Mouse (Mus musculus) brown adipose tissue, adult 24 weeks (tissue): Measurements from ENCODE around the gene Zfhx3. TPM values are rescaled to one million over a fixed set of nuclear protein-coding genes. Genes with fewer than 3 reads are reported as not detected.

Experiments used
- H3K27ac ChIP-seq: fragments of 200-500 bp; replicated peaks from 2 replicates; pipeline ENCODE4 v1.5.1; 2012; ENCODE audit warnings: low read depth, mild to moderate bottlenecking, low read length
- H3K4me1 ChIP-seq: fragments of 200-500 bp; 2 replicates; pipeline ENCODE4 v1.6.1; 2012; ENCODE audit warnings: low read length, mixed read lengths; ENCODE audit not compliant: control insufficient read depth, insufficient read depth, insufficient read length
- H3K4me3 ChIP-seq: fragments of 200-500 bp; 2 replicates; pipeline ENCODE4 v1.5.1; 2012; ENCODE audit warnings: low read depth, mild to moderate bottlenecking, low read length, moderate library complexity; ENCODE audit not compliant: insufficient read depth
- polyA plus RNA-seq: library from polyadenylated mRNA; stranded (reverse); fragments of >200 nt; gene quantifications from 2 replicates; pipeline ENCODE4 v1.2.4, GENCODE M21; 2012; ENCODE audit not compliant: missing spikeins, insufficient read depth, insufficient read length

Gene Zfhx3
- polyA plus RNA-seq, 1 experiment: 5.2 TPM

GRCm38 (mm10) chr8:107972198-107972597 lies 29.8 kb downstream of the Zfhx3 start:
- H3K4me1 ChIP-seq: no peaks in the 10 kb centered on the region
- no peak overlapping the region for H3K27ac ChIP-seq
- no peak overlapping the region for H3K4me3 ChIP-seq

DNA sequence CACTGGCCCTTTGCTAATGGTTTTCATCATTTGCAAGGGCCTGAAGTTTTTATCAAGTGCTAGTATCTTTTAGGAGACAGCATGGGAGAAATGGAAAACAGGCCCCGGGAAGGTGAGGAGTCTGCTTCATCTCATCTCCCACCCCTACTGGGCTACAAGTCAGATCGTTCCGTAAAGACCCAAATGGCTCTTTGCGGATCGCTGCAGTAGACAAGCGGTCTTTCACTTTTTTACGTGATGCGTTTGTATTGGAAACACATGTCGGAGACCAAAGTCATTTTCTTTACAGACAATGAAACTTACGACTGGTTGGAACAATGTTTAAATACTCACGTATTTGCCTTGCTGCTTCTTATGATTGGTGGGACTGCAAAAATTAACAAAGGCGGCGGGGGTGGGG lies 32.0 kb downstream of the Zfhx3 start:
- no peak overlapping the region for H3K27ac ChIP-seq
- H3K4me1 ChIP-seq: no peaks in the 10 kb centered on the region
- H3K4me3 ChIP-seq: no peak overlapping the region

DNA sequence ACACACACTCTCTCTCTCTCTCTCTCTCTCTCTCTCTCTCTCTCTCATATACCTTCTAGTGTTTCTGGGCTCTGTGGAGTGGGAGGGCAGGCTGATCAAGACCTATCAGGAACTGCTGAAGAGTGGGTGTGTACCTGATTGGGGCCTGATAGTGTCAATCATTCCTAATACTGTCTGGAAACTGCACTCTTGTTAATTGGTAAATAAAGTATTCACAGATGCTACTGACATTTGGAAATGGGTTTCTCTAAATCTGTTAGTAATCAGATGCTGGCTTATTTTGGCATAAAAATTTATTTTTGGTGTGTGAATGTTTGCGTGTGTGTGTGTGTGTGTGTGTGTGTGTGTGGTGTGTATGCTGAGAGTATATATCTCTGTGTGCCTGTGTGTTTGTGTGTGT lies 35.8 kb downstream of the Zfhx3 start:
- H3K4me3 ChIP-seq: no peak overlapping the region
- no peaks in the 10 kb centered on the region for H3K4me1 ChIP-seq
- no peak overlapping the region for H3K27ac ChIP-seq

GRCm38 (mm10) chr8:107980618-107981017 lies 38.2 kb downstream of the Zfhx3 start:
- Histone ChIP-seq H3K4me1 (no peaks in the 10 kb centered on the region), H3K4me3 (no peak overlapping the region), H3K27ac (no peak overlapping the region)

- Histone ChIP-seq H3K4me3 (no peak overlapping the region), H3K27ac (no peak overlapping the region), H3K4me1 (no peaks in the 10 kb centered on the region)
Observed at GRCm38 (mm10) chr8:107986629-107987028, 44.2 kb downstream of the Zfhx3 start.

GRCm38 (mm10) chr8:107998874-107999273 lies 56.4 kb downstream of the Zfhx3 start:
- Histone ChIP-seq H3K4me3 (no peak overlapping the region), H3K4me1 (no peaks in the 10 kb centered on the region), H3K27ac (no peak overlapping the region)

- Histone ChIP-seq H3K27ac (no peak overlapping the region), H3K4me1 (no peaks in the 10 kb centered on the region), H3K4me3 (no peak overlapping the region)
Observed at GRCm38 (mm10) chr8:108011516-108011915, 69.1 kb downstream of the Zfhx3 start.

- no peak overlapping the region for H3K27ac ChIP-seq
- H3K4me1 ChIP-seq: no peaks in the 10 kb centered on the region
Observed at GRCm38 (mm10) chr8:108017727-108018126, 75.3 kb downstream of the Zfhx3 start.

DNA sequence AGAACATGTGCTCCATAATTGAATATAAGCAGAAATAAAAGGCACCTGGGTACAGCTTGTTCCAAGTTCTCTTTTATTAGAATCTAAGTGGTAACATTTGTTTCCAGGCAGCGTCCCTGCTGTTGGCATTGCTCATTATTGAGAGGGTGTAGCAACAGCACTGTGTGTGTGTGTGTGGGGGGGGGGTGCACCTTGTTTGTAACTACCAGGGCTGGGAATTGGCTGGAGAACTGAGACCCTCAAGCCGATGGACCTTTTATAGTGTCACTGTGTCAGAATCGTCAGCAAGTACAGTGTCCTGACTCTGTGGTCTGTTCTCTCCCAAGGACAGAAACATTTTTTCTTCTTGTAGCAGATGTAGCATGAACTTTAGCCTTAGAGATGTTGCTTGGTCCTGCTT lies 77.2 kb downstream of the Zfhx3 start:
- no peaks in the 10 kb centered on the region for H3K4me1 ChIP-seq
- no peak overlapping the region for H3K27ac ChIP-seq
- H3K4me3 ChIP-seq: no peak overlapping the region

More at GRCm38 (mm10) chr8:108017727-108018126, 75.3 kb downstream of the Zfhx3 start:
- no peak overlapping the region for H3K4me3 ChIP-seq

GRCm38 (mm10) chr8:108022404-108022803 lies 80.0 kb downstream of the Zfhx3 start:
- no peak overlapping the region for H3K4me3 ChIP-seq
- no peaks in the 10 kb centered on the region for H3K4me1 ChIP-seq
- H3K27ac ChIP-seq: no peak overlapping the region

- Histone ChIP-seq H3K4me1 (no peaks in the 10 kb centered on the region), H3K27ac (no peak overlapping the region), H3K4me3 (no peak overlapping the region)
Observed at GRCm38 (mm10) chr8:108024331-108024730, 81.9 kb downstream of the Zfhx3 start.

GRCm38 (mm10) chr8:108025249-108025648 lies 82.8 kb downstream of the Zfhx3 start:
- H3K4me3 ChIP-seq: no peak overlapping the region
- H3K4me1 ChIP-seq: no peaks in the 10 kb centered on the region
- H3K27ac ChIP-seq: no peak overlapping the region

DNA sequence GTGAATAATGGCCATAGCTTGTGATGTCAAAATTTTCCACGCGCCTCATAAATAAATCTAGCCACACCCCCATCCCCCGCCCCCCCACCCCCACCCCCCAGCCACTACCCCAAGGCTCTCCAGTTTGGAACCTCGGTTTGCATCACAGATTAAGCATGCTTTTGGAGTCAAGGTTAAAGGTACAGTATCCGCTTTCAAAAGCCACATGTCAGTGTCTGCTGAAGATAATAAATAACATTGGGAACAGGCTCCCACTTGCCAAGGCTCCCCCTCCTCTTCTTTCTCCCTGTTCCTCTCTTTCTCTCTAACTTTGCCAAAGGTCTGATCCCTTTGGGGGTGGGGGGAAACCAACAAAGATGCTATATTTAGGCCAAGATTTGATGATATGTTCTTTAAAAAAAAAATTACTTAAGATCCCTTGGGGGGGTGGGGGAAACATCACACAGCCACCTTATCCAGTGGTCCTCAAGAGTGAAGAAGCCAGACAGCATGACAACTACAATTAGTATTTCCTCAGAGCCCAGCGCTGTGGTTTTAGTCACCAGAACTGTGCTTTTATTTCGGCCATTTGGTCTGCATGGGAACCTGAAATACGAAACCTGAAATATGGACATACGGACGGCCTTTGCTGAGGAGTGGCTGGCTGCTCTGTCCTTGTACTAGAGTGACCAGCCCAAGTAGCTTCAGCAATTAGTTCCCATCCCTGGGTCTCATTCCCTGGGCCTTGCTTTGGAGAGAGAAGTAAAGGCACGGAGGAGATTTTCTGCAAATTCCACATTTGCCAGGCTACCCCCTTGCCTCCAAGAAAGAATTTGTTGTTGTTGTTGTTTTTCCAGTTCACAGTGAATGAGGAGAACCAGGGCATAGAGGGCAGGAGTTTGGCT lies 84.4 kb downstream of the Zfhx3 start:
- no peak overlapping the region for H3K4me3 ChIP-seq
- no peak overlapping the region for H3K27ac ChIP-seq
- H3K4me1 ChIP-seq: no peaks in the 10 kb centered on the region

- no peak overlapping the region for H3K27ac ChIP-seq
- H3K4me1 ChIP-seq: no peaks in the 10 kb centered on the region
- no peak overlapping the region for H3K4me3 ChIP-seq
Observed at GRCm38 (mm10) chr8:108027561-108028025, 85.1 kb downstream of the Zfhx3 start.

GRCm38 (mm10) chr8:108028440-108028839 lies 86.0 kb downstream of the Zfhx3 start:
- Histone ChIP-seq H3K4me3 (no peak overlapping the region), H3K27ac (no peak overlapping the region)

DNA sequence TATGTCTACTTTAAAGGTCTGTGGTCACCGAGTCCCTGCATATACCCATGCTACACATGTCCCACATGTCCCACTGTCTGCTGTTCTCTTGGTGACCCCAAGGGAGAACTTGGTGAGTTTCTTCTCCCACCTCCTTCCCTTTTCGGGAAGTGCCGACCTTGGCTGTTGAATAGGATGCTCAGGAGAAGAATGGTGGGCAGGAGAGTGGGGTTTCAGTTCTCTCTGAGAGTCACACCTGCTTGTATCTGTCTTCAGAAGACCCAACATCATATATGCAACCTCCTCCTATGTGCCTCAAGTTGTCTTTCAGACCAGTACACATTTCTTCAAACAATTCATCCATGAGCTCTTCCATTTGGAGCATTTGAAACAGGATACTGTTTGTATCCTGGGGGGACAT lies 88.7 kb downstream of the Zfhx3 start:
- no peaks in the 10 kb centered on the region for H3K4me1 ChIP-seq
- H3K4me3 ChIP-seq: no peak overlapping the region
- H3K27ac ChIP-seq: no peak overlapping the region

More at GRCm38 (mm10) chr8:108028440-108028839, 86.0 kb downstream of the Zfhx3 start:
- no peaks in the 10 kb centered on the region for H3K4me1 ChIP-seq
